Mouse (Mus musculus) G1E (cell line): ENCODE measurements around the gene Ston1.

Experiments used
- CTCF ChIP-seq: IDR thresholded peaks from 2 replicates; pipeline ENCODE4 v1.5.1; 2012; ENCODE audit warnings: low read depth, low read length, inconsistent platforms, mixed read lengths
- GATA1 ChIP-seq: IDR thresholded peaks from 2 replicates; pipeline ENCODE4 v1.6.1; 2012; ENCODE audit warnings: borderline replicate concordance, low read length, inconsistent platforms, mixed read lengths
- GATA2 ChIP-seq: IDR thresholded peaks from 2 replicates; pipeline ENCODE4 v1.6.1; 2012; ENCODE audit warnings: low read depth, low read length, inconsistent platforms, borderline replicate concordance
- POLR2AphosphoS5 ChIP-seq: IDR thresholded peaks from 2 replicates; pipeline ENCODE4 v1.6.1; 2012; ENCODE audit warnings: low read depth, low read length, inconsistent platforms; ENCODE audit not compliant: insufficient replicate concordance

DNA sequence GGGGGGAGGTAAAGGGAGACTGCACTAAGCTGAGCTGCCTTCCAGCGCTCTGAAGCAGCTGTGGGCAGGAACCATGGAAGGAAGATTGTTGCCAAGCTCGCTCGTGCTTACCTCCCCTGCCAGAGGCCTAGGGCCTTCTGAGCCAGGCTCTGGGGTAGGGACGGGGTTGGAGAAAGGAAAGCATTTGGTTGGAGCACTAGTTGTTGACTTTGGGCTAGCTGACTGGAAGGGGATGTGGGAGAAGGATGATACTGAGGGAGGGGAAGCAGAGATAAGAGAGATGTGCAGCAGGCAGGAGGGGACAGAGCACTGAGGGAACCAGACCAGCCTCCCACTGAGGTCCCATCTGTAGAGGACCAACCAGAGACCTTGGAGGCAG, 31.9 kb downstream of the Ston1 start:
- TF ChIP-seq CTCF (no peak), POLR2AphosphoS5 (no peak), GATA1 (no peak), GATA2 (no peak)
